Mouse (Mus musculus) embryonic facial prominence, embryonic 15.5 days (tissue): ENCODE data around the gene Jkamp. TPM values are rescaled to one million over a fixed set of nuclear protein-coding genes. Genes with fewer than 3 reads are reported as not detected.

Experiments
- ATAC-seq: fragments of 200-750 bp; cut with Nextera tagmentation; 2 replicates; pipeline ENCODE4 v1.8.0; 2017; ENCODE audit warnings: low read depth, moderate TSS enrichment; ENCODE audit not compliant: insufficient number of reproducible peaks, low FRiP score, low TSS enrichment
- H3K27ac ChIP-seq: fragments of 300-500 bp; sonication (generic); replicated peaks from 2 replicates; pipeline ENCODE4 v1.5.1; 2015; ENCODE audit warnings: mild to moderate bottlenecking, inconsistent platforms
- H3K27me3 ChIP-seq: fragments of 300-500 bp; sonication (generic); 2 replicates; pipeline ENCODE4 v1.6.1; 2015; ENCODE audit warnings: inconsistent platforms
- H3K36me3 ChIP-seq: fragments of 300-500 bp; sonication (generic); 2 replicates; pipeline ENCODE4 v1.6.1; 2015; ENCODE audit warnings: mild to moderate bottlenecking, inconsistent platforms
- H3K4me1 ChIP-seq: fragments of 300-500 bp; sonication (generic); 2 replicates; pipeline ENCODE4 v1.6.1; 2015; ENCODE audit warnings: inconsistent platforms
- H3K4me2 ChIP-seq: fragments of 300-500 bp; sonication (generic); replicated peaks from 2 replicates; pipeline ENCODE4 v1.6.1; 2015; ENCODE audit warnings: mild to moderate bottlenecking, inconsistent platforms
- H3K4me3 ChIP-seq: fragments of 300-500 bp; sonication (generic); replicated peaks from 2 replicates; pipeline ENCODE4 v1.5.1; 2015; ENCODE audit warnings: mild to moderate bottlenecking, inconsistent platforms
- H3K9ac ChIP-seq: fragments of 300-500 bp; sonication (generic); 2 replicates; pipeline ENCODE4 v1.6.1; 2015; ENCODE audit warnings: inconsistent platforms
- H3K9me3 ChIP-seq: fragments of 300-500 bp; sonication (generic); replicated peaks from 2 replicates; pipeline ENCODE4 v1.6.1; 2016; ENCODE audit warnings: inconsistent platforms
- WGBS: fragments of 180-500 bp; shearing (Covaris S2); methylation state at CpG from one replicate; pipeline ENCODE4 v1.1.7; 2015; 5-methylcytosine and 5-hydroxymethylcytosine counted together
- polyA plus RNA-seq: library from polyadenylated mRNA; unstranded; fragments of >200 nt; fragmentation: Nextera tagmentation; extraction: Ambion mirVana; gene quantifications from 2 replicates; pipeline ENCODE4 v1.2.1, GENCODE M21; 2015

The Jkamp gene
- polyA plus RNA-seq, 1 experiment from 2014 or later, result 71.5 TPM

GRCm38 (mm10) chr12:72053851-72054250 is 31.5 kb upstream of the Jkamp start:
- WGBS, result 36% methylated on average over 6 of the region's 6 CpGs
- no peak for ATAC-seq
- peaks cover 8% of the 10 kb centered on the region; the same call in 1 of the 2 replicates for H3K9me3 ChIP-seq

GRCm38 (mm10) chr12:72057780-72058179 is 27.6 kb upstream of the Jkamp start:
- WGBS, result 96% methylated on average over 1 of the region's 1 CpGs
- no peak overlapping the region for H3K4me3 ChIP-seq

More at GRCm38 (mm10) chr12:72053851-72054250, 31.5 kb upstream of the Jkamp start:
- no peak overlapping the region for H3K27ac ChIP-seq
- H3K36me3 ChIP-seq, result no peaks in the 10 kb centered on the region
- no peaks in the 10 kb centered on the region for H3K4me1 ChIP-seq
- no peaks in the 10 kb centered on the region for H3K27me3 ChIP-seq
- H3K4me3 ChIP-seq, result no peak overlapping the region
- no peak overlapping the region for H3K4me2 ChIP-seq
- H3K9ac ChIP-seq, result no peak overlapping the region

GRCm38 (mm10) chr12:72069626-72070326 is 15.6 kb upstream of the Jkamp start:
- no peak overlapping the region for H3K27ac ChIP-seq
- H3K4me3 ChIP-seq, result peak overlapping the region; percentile 69
- ATAC-seq, result no peak
- H3K9me3 ChIP-seq, result no peaks in the 10 kb centered on the region
- H3K27me3 ChIP-seq, result peaks cover 27% of the 10 kb centered on the region
- 0 out of 2 replicates have a peak, but pooled peaks cover 9% of the 10 kb centered on the region for H3K36me3 ChIP-seq
- H3K4me1 ChIP-seq, result peaks cover 16% of the 10 kb centered on the region
- WGBS, result 7% methylated on average over 40 of the region's 40 CpGs
- no peak overlapping the region for H3K9ac ChIP-seq
- peak overlapping the region; percentile 99 for H3K4me2 ChIP-seq

More at GRCm38 (mm10) chr12:72057780-72058179, 27.6 kb upstream of the Jkamp start:
- no peaks in the 10 kb centered on the region for H3K36me3 ChIP-seq
- no peak overlapping the region for H3K27ac ChIP-seq
- no peaks in the 10 kb centered on the region for H3K9me3 ChIP-seq
- ATAC-seq, result no peak
- no peak overlapping the region for H3K4me2 ChIP-seq
- no peaks in the 10 kb centered on the region for H3K4me1 ChIP-seq
- H3K9ac ChIP-seq, result no peak overlapping the region
- H3K27me3 ChIP-seq, result no peaks in the 10 kb centered on the region

GRCm38 (mm10) chr12:72070327-72071269 is 14.8 kb upstream of the Jkamp start, which contains the start of gene Gpr135:
TSS of gene Gpr135 (minus strand) at chr12:72071125.
- Histone ChIP-seq H3K9me3 (no peaks in the 10 kb centered on the region), H3K27ac (no peak within 1 kb of the TSS; the same call in 1 of the 2 replicates), H3K4me2 (peak within 1 kb of the TSS; percentile 99), H3K9ac (peak within 1 kb of the TSS; percentile 48), H3K36me3 (0 out of 2 replicates have a peak, but pooled peaks cover 9% of the 10 kb centered on the region), H3K4me3 (peak within 1 kb of the TSS; percentile 69), H3K27me3 (peaks cover 27% of the 10 kb centered on the region), H3K4me1 (peaks cover 16% of the 10 kb centered on the region)
- WGBS, result under 1% methylated on average over 94 of the region's 94 CpGs
- ATAC-seq, result peak; percentile 83

GRCm38 (mm10) chr12:72078248-72078647 is 7.1 kb upstream of the Jkamp start:
- H3K4me1 ChIP-seq, result peaks cover 7% of the 10 kb centered on the region; the same call in 1 of the 2 replicates
- 89% methylated on average over 3 of the region's 3 CpGs for WGBS
- 0 out of 2 replicates have a peak, but pooled peaks cover 9% of the 10 kb centered on the region for H3K36me3 ChIP-seq
- no peaks in the 10 kb centered on the region for H3K27me3 ChIP-seq
- H3K9ac ChIP-seq, result no peak overlapping the region
- no peaks in the 10 kb centered on the region for H3K9me3 ChIP-seq
- no peak for ATAC-seq
- H3K4me3 ChIP-seq, result no peak overlapping the region
- no peak overlapping the region for H3K4me2 ChIP-seq
- no peak overlapping the region for H3K27ac ChIP-seq

- H3K4me3 ChIP-seq, result peak overlapping the region; percentile 23; the same call in 1 of the 2 replicates
- WGBS, result 71% methylated on average over 3 of the region's 3 CpGs
- H3K36me3 ChIP-seq, result no peaks in the 10 kb centered on the region
- no peaks in the 10 kb centered on the region for H3K27me3 ChIP-seq
- H3K27ac ChIP-seq, result no peak overlapping the region
- peaks cover 19% of the 10 kb centered on the region for H3K4me1 ChIP-seq
- H3K9ac ChIP-seq, result no peak overlapping the region
- H3K4me2 ChIP-seq, result peak overlapping the region; percentile 44
- ATAC-seq, result no peak
- no peaks in the 10 kb centered on the region for H3K9me3 ChIP-seq
These were observed 3.4 kb upstream of the Jkamp start for GRCm38 (mm10) chr12:72081961-72082360.

GRCm38 (mm10) chr12:72082370-72082769 is 3.0 kb upstream of the Jkamp start:
- H3K4me1 ChIP-seq, result peaks cover 21% of the 10 kb centered on the region
- H3K27ac ChIP-seq, result no peak overlapping the region
- ATAC-seq, result no peak
- WGBS, result 20% methylated on average over 18 of the region's 18 CpGs
- peak overlapping the region; percentile 23 for H3K4me3 ChIP-seq
- no peaks in the 10 kb centered on the region for H3K36me3 ChIP-seq
- H3K9ac ChIP-seq, result no peak overlapping the region
- no peaks in the 10 kb centered on the region for H3K9me3 ChIP-seq
- peak overlapping the region; percentile 44 for H3K4me2 ChIP-seq
- H3K27me3 ChIP-seq, result no peaks in the 10 kb centered on the region

- Histone ChIP-seq H3K4me1 (peaks cover 29% of the 10 kb centered on the region), H3K9me3 (no peaks in the 10 kb centered on the region), H3K4me2 (no peak overlapping the region), H3K9ac (no peak overlapping the region), H3K27me3 (no peaks in the 10 kb centered on the region), H3K4me3 (no peak overlapping the region), H3K27ac (no peak overlapping the region), H3K36me3 (no peaks in the 10 kb centered on the region)
- 74% methylated on average over 9 of the region's 9 CpGs for WGBS
- ATAC-seq, result no peak
These were observed 2.1 kb upstream of the Jkamp start for GRCm38 (mm10) chr12:72083265-72083664.

- H3K4me3 ChIP-seq, result peak overlapping the region; percentile 77
- H3K9ac ChIP-seq, result peak overlapping the region; percentile 58
- WGBS, result 3% methylated on average over 46 of the region's 46 CpGs
- peak overlapping the region; percentile 76 for H3K4me2 ChIP-seq
- H3K9me3 ChIP-seq, result no peaks in the 10 kb centered on the region
- peaks cover 29% of the 10 kb centered on the region for H3K4me1 ChIP-seq
- peak overlapping the region; percentile 97 for H3K27ac ChIP-seq
- no peaks in the 10 kb centered on the region for H3K36me3 ChIP-seq
- no peak for ATAC-seq
- no peaks in the 10 kb centered on the region for H3K27me3 ChIP-seq
These were observed 947 bp upstream of the Jkamp start for GRCm38 (mm10) chr12:72084261-72085023.

GRCm38 (mm10) chr12:72085024-72085328 is 413 bp upstream of the Jkamp start:
- WGBS, result under 1% methylated on average over 31 of the region's 31 CpGs
- Histone ChIP-seq H3K27me3 (no peaks in the 10 kb centered on the region), H3K36me3 (no peaks in the 10 kb centered on the region), H3K4me1 (peaks cover 29% of the 10 kb centered on the region), H3K4me3 (peak overlapping the region; percentile 77), H3K4me2 (peak overlapping the region; percentile 76), H3K27ac (peak overlapping the region; percentile 97), H3K9ac (peak overlapping the region; percentile 58), H3K9me3 (no peaks in the 10 kb centered on the region)
- ATAC-seq, result peak; percentile 1; the same call in 1 of the 2 replicates
